Mouse (Mus musculus): ENCODE measurements around the gene Tmem177.

The Tmem177 gene

GRCm38 (mm10) chr1:119912953-119913814 lies at the start of gene Tmem177:
Gene Tmem177 (minus strand): TSS chr1:119913208.
- DNase-seq = peak; percentile 98 to 99

DNA sequence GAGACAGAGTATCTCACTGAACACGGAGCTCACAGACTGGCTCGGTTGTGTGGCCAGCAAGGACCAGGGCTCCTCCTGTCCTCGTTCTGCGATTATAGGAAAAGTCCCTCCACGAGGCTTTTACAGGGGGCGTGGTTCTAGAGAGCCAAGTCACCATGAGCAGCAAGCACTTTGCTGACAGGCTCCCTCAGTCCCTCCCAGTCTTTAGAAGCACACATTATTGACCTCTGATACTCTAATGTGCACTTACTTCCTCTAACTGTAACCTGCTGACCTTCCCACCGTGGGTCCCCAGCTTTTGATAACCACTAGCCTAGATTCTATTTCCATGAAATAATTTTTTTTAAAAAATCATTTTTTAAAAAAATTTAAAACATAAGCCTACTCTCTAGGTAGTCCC lies 46.9 kb upstream of the Tmem177 start:
- no peak for DNase-seq

DNA sequence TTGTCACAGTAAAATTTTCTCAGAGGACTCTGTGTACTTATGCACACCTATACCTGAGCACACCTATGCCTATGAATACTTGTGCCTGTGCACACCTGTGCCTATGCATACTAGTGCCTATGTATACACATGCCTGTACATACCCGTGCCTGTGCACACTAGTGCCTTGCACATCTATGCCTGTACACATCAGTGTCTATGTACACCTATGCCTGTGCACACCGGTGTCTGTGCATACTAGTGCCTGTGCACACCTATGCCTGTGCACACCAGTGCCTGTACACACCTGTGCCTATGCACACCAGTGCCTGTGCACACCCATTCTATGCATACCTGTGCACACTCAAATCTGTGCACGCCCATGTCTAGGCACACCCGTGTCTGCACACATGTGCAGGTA lies 46.5 kb upstream of the Tmem177 start:
- no peak for DNase-seq

- DNase-seq = no peak
Observed at GRCm38 (mm10) chr1:119957716-119958222, 44.8 kb upstream of the Tmem177 start.

- DNase-seq = no peak
Observed at GRCm38 (mm10) chr1:119954680-119955079, 41.7 kb upstream of the Tmem177 start.

DNA sequence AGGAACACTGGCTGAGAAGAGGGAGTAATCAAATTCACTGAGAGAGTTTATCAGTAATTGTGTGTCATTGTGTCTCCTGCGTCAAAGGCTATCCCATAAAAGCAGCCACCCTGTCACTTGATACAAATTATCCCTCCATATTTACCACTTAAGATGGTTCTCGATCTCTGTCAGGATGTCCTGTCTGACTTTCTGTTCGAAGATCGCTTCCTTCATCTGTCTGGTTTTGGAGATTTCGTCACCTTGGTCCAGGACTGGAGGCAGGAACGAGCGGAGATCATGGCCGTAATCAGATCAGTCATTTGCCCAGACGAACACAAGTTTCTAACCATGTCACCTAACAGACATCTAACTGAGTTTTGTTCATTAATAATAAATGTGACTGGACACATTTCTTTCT lies 40.4 kb upstream of the Tmem177 start:
- no peak for DNase-seq

DNA sequence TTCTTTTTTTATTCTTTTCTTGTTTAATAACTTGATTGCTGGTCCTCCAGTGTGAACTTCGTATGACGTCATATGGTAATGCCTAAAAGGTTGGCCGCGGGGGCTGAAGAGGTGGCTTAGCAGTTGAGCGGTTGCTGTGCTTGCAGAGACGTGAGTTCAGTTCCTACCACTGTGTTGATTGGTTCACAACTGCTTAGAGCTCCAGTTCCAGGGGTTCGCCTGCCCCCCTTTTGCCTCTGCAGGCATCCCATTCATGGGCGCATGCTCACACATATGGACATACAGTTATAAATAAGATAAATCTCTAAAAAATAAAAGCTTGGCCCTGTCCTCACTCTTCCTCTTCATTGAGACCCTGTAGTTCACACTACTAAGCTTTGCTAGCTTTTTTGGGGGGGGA lies 37.1 kb upstream of the Tmem177 start:
- no peak for DNase-seq

GRCm38 (mm10) chr1:119936861-119937260 lies 23.9 kb upstream of the Tmem177 start:
- DNase-seq = no peak

- no peak for DNase-seq
Observed at GRCm38 (mm10) chr1:119931421-119932150, 18.6 kb upstream of the Tmem177 start.

DNA sequence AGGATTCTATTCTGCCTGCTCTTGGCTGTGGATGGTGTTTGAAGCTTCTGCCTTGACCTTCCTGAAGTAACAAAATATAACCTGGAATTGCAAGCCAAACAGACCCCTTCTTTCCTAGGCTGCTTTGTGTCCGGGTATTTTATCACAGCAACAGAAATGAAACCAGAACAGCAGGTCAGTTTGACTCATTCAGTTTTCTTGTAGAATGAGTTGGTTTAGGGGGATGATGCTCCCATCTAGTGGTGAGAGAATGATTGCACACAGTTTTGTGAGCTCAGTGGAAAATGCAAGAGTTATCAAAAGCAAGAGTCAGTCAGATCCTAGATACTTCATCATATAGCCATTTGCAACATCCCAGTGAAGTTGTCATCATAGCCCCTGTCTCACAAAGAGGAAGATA lies 16.7 kb upstream of the Tmem177 start:
- no peak for DNase-seq

DNA sequence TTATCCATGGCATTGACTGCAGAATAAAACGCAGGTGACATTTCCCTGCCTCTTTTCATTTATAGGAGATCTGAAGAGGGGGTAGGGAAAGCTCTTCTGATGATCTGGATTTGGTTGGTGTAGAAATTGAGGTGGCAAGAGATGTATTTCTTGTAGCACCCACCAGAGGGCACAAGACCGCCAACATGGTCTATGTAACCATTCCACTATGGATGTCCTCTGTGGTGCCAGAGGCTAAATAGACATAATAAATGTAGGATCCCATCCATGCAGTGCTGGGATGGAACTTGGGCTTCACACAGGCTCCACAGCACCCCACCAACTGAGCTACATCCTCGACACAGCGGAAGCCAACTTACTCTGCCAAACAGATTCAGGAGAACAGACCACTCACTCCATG lies 6.3 kb upstream of the Tmem177 start:
- DNase-seq = peak in 1 of 2 experiments; percentile 19

DNA sequence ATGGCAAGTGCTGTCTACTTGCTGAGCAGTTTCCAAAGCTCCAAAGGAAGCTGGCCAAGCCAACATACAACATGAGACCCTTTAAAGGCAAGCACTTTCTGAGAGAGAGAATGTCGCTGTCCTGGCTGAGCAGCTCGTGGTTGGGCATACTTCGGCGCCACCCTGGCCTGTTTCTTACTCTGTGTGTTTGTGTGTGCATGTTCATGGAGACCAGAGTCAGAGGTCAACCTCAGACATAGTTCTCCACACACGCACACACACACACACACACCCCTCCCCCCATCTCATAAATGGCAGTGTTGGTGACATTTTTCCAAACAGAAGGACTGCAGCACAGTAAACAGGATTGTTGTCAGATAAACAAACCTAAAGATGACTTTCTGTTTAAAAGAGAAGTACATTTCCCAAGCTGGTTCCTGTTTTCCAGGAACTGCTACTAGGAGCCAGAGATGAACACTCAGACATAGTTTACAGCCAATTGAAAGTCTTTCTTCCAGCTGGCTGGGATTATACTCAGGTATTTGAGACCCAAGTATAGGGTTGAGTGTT lies 3.9 kb upstream of the Tmem177 start:
- DNase-seq = no peak

GRCm38 (mm10) chr1:119907206-119907748 lies 5.7 kb downstream of the Tmem177 start:
- DNase-seq = no peak

DNA sequence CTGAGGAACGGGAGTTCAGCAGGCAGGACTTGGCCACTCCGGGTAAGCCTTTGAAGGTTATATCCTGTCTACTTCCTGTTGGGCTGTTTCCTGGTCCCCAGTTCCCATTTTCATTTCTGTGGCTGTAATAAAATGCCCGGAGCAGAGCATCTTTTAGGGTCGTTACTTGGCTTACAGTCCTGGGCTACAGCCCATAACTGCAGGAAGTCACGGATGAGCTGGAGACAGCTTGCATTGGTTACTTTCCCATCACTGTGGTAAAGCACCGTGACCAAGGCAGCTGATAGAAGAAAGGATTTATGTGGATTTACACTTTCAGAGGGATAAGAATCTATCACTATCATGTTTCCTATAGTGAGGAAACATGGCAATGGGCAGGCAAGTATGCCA lies 9.8 kb downstream of the Tmem177 start:
- DNase-seq = no peak

- DNase-seq = no peak
Observed at GRCm38 (mm10) chr1:119902551-119903230, 10.3 kb downstream of the Tmem177 start.

DNA sequence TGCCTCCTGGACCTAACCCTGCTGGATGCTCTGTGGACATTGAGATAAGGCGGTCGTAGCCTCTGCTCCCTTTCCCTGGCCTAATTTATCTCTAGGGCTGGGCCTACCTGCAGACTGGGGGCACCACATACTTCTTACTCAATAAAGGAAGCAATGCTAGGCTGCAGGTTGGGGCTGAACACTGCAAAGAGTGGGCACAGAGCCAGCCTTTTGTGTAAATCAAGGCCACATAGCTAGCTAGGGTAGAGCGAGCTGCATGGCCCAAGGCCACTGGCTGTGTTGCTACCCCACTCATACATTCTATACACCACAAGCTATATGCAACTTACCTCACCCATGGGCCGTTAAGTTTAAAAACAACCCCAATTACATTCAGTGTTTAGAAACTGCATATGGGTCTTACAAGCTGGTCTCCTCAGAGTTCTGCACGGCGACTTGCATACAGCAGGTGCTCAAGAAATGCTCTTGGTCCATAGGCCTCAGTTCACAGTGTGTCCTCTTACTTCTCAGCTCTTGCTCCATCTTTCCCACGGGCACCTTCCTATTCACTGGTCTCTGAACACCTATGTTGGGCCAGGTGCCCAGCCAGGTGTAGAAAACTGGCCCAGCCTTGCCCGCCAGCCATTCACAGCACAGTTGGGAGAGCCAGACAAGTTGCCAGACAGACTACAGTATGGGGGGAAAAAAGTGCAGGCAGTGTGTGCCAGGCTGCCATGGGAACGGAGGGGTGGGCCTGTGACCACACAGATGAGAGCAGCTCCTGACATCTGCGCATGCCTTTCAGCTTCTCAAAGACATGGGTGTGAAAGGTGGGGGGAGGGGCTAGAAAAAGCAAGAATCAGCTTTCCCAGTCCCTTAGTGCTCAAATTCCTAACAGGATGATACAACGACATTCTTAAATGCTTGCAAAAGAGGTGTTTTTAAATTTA lies 13.5 kb downstream of the Tmem177 start:
- no peak for DNase-seq

- peak; percentile 58 to 59 for DNase-seq
Observed at GRCm38 (mm10) chr1:119894936-119895335, 18.1 kb downstream of the Tmem177 start.

- no peak for DNase-seq
Observed at GRCm38 (mm10) chr1:119893600-119893999, 19.4 kb downstream of the Tmem177 start.

DNA sequence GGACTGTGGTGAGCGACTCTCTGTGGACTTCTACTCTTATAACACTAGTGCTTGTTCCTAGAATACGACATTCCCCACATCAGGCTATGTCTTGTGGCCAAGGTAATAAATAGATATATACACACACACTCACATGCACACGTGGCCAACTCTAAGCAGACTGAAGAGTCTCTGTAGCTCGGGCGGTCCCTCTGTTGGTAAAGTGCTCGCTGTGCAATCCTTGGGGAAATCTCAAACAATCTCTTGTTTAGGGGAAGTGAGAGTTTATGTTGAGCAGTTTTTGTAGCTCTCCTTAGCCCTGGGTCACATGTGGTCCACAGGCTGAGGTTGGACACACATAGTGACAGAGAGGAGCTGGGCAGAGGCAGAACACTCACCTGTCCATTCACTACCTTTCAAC lies 20.1 kb downstream of the Tmem177 start:
- DNase-seq = no peak

GRCm38 (mm10) chr1:119891865-119892264 lies 21.1 kb downstream of the Tmem177 start:
- DNase-seq = no peak

- no peak for DNase-seq
Observed at GRCm38 (mm10) chr1:119891149-119891548, 21.9 kb downstream of the Tmem177 start.

GRCm38 (mm10) chr1:119889347-119889746 lies 23.7 kb downstream of the Tmem177 start:
- DNase-seq = no peak
